Mouse (Mus musculus) heart, embryonic 13.5 days (tissue): ENCODE measurements at regions not wholly inside any gene's neighbourhood (a gene's known extent, or its start where the extent isn't known, plus 50 kb on each side); places are given as distances from the start of the nearest gene placed in this dataset.

Experiments used
- ATAC-seq: fragments of 200-750 bp; cut with Nextera tagmentation; 2 replicates; pipeline ENCODE4 v1.8.0; 2017; ENCODE audit warnings: moderate TSS enrichment; ENCODE audit not compliant: insufficient number of reproducible peaks, low FRiP score, low TSS enrichment; ENCODE audit errors: extremely low read depth
- H3K27ac ChIP-seq: fragments of 300-500 bp; sonication (generic); replicated peaks from 2 replicates; pipeline ENCODE4 v1.5.1; 2015; ENCODE audit warnings: moderate library complexity, mild to moderate bottlenecking, inconsistent platforms
- H3K27me3 ChIP-seq: fragments of 300-500 bp; sonication (generic); replicated peaks from 2 replicates; pipeline ENCODE4 v1.6.1; 2015; ENCODE audit warnings: mild to moderate bottlenecking, inconsistent platforms
- H3K36me3 ChIP-seq: fragments of 300-500 bp; sonication (generic); 2 replicates; pipeline ENCODE4 v1.6.1; 2015; ENCODE audit warnings: mild to moderate bottlenecking, inconsistent platforms
- H3K4me1 ChIP-seq: fragments of 300-500 bp; sonication (generic); 2 replicates; pipeline ENCODE4 v1.6.1; 2015; ENCODE audit warnings: inconsistent platforms
- H3K4me2 ChIP-seq: fragments of 300-500 bp; sonication (generic); 2 replicates; pipeline ENCODE4 v1.6.1; 2015; ENCODE audit warnings: inconsistent platforms, mild to moderate bottlenecking, moderate library complexity
- H3K4me3 ChIP-seq: fragments of 300-500 bp; sonication (generic); 2 replicates; pipeline ENCODE4 v1.5.1; 2015; ENCODE audit warnings: moderate library complexity, mild to moderate bottlenecking, inconsistent platforms
- H3K9ac ChIP-seq: fragments of 300-500 bp; sonication (generic); 2 replicates; pipeline ENCODE4 v1.6.1; 2015; ENCODE audit warnings: inconsistent platforms, mild to moderate bottlenecking, moderate library complexity
- H3K9me3 ChIP-seq: fragments of 300-500 bp; sonication (generic); 2 replicates; pipeline ENCODE4 v1.6.1; 2016; ENCODE audit warnings: inconsistent platforms
- WGBS: fragments of 180-500 bp; shearing (Covaris S2); methylation state at CpG from one replicate; pipeline ENCODE4 v1.1.7; 2015; ENCODE audit warnings: mixed read lengths; 5-methylcytosine and 5-hydroxymethylcytosine counted together

- H3K27ac ChIP-seq, result no peak overlapping the region
- no peak overlapping the region for H3K4me2 ChIP-seq
- H3K36me3 ChIP-seq, result no peaks in the 10 kb centered on the region
- no peak overlapping the region for H3K4me3 ChIP-seq
- ATAC-seq, result no peak
- H3K9ac ChIP-seq, result no peak overlapping the region
- H3K9me3 ChIP-seq, result no peaks in the 10 kb centered on the region
- H3K4me1 ChIP-seq, result no peaks in the 10 kb centered on the region
- no peaks in the 10 kb centered on the region for H3K27me3 ChIP-seq
Measured at GRCm38 (mm10) chr4:71409867-71410266, 347.9 kb downstream of the Gm11232 start.

- ATAC-seq, result no peak
- 66% methylated on average over 1 of the region's 1 CpGs for WGBS
Measured at GRCm38 (mm10) chr4:71390444-71390843, 367.3 kb downstream of the Gm11232 start.

GRCm38 (mm10) chr4:71369276-71369675 lies 388.5 kb downstream of the Gm11232 start:
- Histone ChIP-seq H3K4me3 (no peak overlapping the region), H3K9me3 (no peaks in the 10 kb centered on the region), H3K4me1 (no peaks in the 10 kb centered on the region), H3K9ac (no peak overlapping the region), H3K4me2 (no peak overlapping the region), H3K36me3 (no peaks in the 10 kb centered on the region), H3K27ac (no peak overlapping the region), H3K27me3 (no peaks in the 10 kb centered on the region)
- no peak for ATAC-seq
- WGBS, result 80% methylated on average over 5 of the region's 5 CpGs

More at GRCm38 (mm10) chr4:71390444-71390843, 367.3 kb downstream of the Gm11232 start:
- no peak overlapping the region for H3K9ac ChIP-seq
- H3K36me3 ChIP-seq, result no peaks in the 10 kb centered on the region
- no peak overlapping the region for H3K4me3 ChIP-seq
- no peak overlapping the region for H3K27ac ChIP-seq
- H3K9me3 ChIP-seq, result no peaks in the 10 kb centered on the region
- H3K4me1 ChIP-seq, result no peaks in the 10 kb centered on the region
- H3K4me2 ChIP-seq, result no peak overlapping the region
- no peaks in the 10 kb centered on the region for H3K27me3 ChIP-seq

- 67% methylated on average over 1 of the region's 1 CpGs for WGBS
- no peak overlapping the region for H3K4me2 ChIP-seq
- ATAC-seq, result no peak
Measured at GRCm38 (mm10) chr4:71363761-71364160, 394.0 kb downstream of the Gm11232 start.

GRCm38 (mm10) chr4:71357626-71358025 lies 400.1 kb downstream of the Gm11232 start:
- 63% methylated on average over 1 of the region's 1 CpGs for WGBS
- no peak overlapping the region for H3K4me3 ChIP-seq
- H3K27ac ChIP-seq, result no peak overlapping the region
- ATAC-seq, result no peak
- H3K4me1 ChIP-seq, result no peaks in the 10 kb centered on the region
- no peak overlapping the region for H3K4me2 ChIP-seq
- no peaks in the 10 kb centered on the region for H3K27me3 ChIP-seq
- H3K9ac ChIP-seq, result no peak overlapping the region
- no peaks in the 10 kb centered on the region for H3K36me3 ChIP-seq
- H3K9me3 ChIP-seq, result peaks cover 5% of the 10 kb centered on the region; the same call in 1 of the 2 replicates

More at GRCm38 (mm10) chr4:71363761-71364160, 394.0 kb downstream of the Gm11232 start:
- Histone ChIP-seq H3K9me3 (no peaks in the 10 kb centered on the region), H3K27me3 (no peaks in the 10 kb centered on the region), H3K4me1 (no peaks in the 10 kb centered on the region), H3K36me3 (no peaks in the 10 kb centered on the region), H3K4me3 (no peak overlapping the region), H3K9ac (no peak overlapping the region), H3K27ac (no peak overlapping the region)

- no peak overlapping the region for H3K27ac ChIP-seq
- 78% methylated on average over 1 of the region's 1 CpGs for WGBS
- H3K9me3 ChIP-seq, result peaks cover 5% of the 10 kb centered on the region; the same call in 1 of the 2 replicates
- H3K4me3 ChIP-seq, result no peak overlapping the region
- H3K9ac ChIP-seq, result no peak overlapping the region
- no peak overlapping the region for H3K4me2 ChIP-seq
- no peaks in the 10 kb centered on the region for H3K4me1 ChIP-seq
- no peaks in the 10 kb centered on the region for H3K36me3 ChIP-seq
- no peak for ATAC-seq
- H3K27me3 ChIP-seq, result no peaks in the 10 kb centered on the region
Measured at GRCm38 (mm10) chr4:71356714-71357113, 401.1 kb downstream of the Gm11232 start.

- H3K9ac ChIP-seq, result no peak overlapping the region
- H3K27me3 ChIP-seq, result no peaks in the 10 kb centered on the region
- H3K9me3 ChIP-seq, result peaks cover 5% of the 10 kb centered on the region; the same call in 1 of the 2 replicates
- H3K4me1 ChIP-seq, result no peaks in the 10 kb centered on the region
- no peak overlapping the region for H3K27ac ChIP-seq
- no peak overlapping the region for H3K4me2 ChIP-seq
- H3K4me3 ChIP-seq, result no peak overlapping the region
- 58% methylated on average over 1 of the region's 1 CpGs for WGBS
- no peak for ATAC-seq
- no peaks in the 10 kb centered on the region for H3K36me3 ChIP-seq
Measured at GRCm38 (mm10) chr4:71356310-71356709, 401.5 kb downstream of the Gm11232 start.

- no peak for ATAC-seq
- peaks cover 5% of the 10 kb centered on the region; the same call in 1 of the 2 replicates for H3K9me3 ChIP-seq
Measured at GRCm38 (mm10) chr4:71351880-71352279, 405.9 kb downstream of the Gm11232 start.

GRCm38 (mm10) chr4:71343068-71343467 lies 414.7 kb downstream of the Gm11232 start:
- H3K27ac ChIP-seq, result no peak overlapping the region
- no peak overlapping the region for H3K9ac ChIP-seq
- no peak overlapping the region for H3K4me2 ChIP-seq
- no peaks in the 10 kb centered on the region for H3K4me1 ChIP-seq
- no peak for ATAC-seq
- H3K4me3 ChIP-seq, result no peak overlapping the region
- H3K9me3 ChIP-seq, result no peaks in the 10 kb centered on the region
- no peaks in the 10 kb centered on the region for H3K27me3 ChIP-seq
- no peaks in the 10 kb centered on the region for H3K36me3 ChIP-seq
- WGBS, result 77% methylated on average over 3 of the region's 3 CpGs

More at GRCm38 (mm10) chr4:71351880-71352279, 405.9 kb downstream of the Gm11232 start:
- Histone ChIP-seq H3K36me3 (no peaks in the 10 kb centered on the region), H3K4me3 (no peak overlapping the region), H3K9ac (no peak overlapping the region), H3K4me2 (no peak overlapping the region), H3K4me1 (no peaks in the 10 kb centered on the region), H3K27ac (no peak overlapping the region), H3K27me3 (no peaks in the 10 kb centered on the region)
- WGBS, result 70% methylated on average over 2 of the region's 2 CpGs

- Histone ChIP-seq H3K4me2 (no peak overlapping the region), H3K27ac (no peak overlapping the region), H3K36me3 (no peaks in the 10 kb centered on the region), H3K9me3 (no peaks in the 10 kb centered on the region), H3K4me1 (no peaks in the 10 kb centered on the region), H3K4me3 (no peak overlapping the region), H3K9ac (no peak overlapping the region), H3K27me3 (no peaks in the 10 kb centered on the region)
- ATAC-seq, result no peak
- WGBS, result 49% methylated on average over 1 of the region's 1 CpGs
Measured at GRCm38 (mm10) chr4:71338582-71338981, 419.2 kb downstream of the Gm11232 start.

GRCm38 (mm10) chr4:71332672-71333071 lies 425.1 kb downstream of the Gm11232 start:
- 56% methylated on average over 3 of the region's 3 CpGs for WGBS
- Histone ChIP-seq H3K9me3 (no peaks in the 10 kb centered on the region), H3K36me3 (no peaks in the 10 kb centered on the region), H3K27ac (no peak overlapping the region), H3K4me2 (no peak overlapping the region), H3K4me3 (no peak overlapping the region), H3K27me3 (no peaks in the 10 kb centered on the region), H3K9ac (no peak overlapping the region), H3K4me1 (no peaks in the 10 kb centered on the region)
- no peak for ATAC-seq

- H3K27me3 ChIP-seq, result no peaks in the 10 kb centered on the region
- no peak overlapping the region for H3K9ac ChIP-seq
- no peak overlapping the region for H3K4me3 ChIP-seq
- WGBS, result 70% methylated on average over 4 of the region's 4 CpGs
- H3K27ac ChIP-seq, result no peak overlapping the region
- H3K4me2 ChIP-seq, result no peak overlapping the region
- H3K4me1 ChIP-seq, result no peaks in the 10 kb centered on the region
- H3K36me3 ChIP-seq, result no peaks in the 10 kb centered on the region
- ATAC-seq, result no peak
- no peaks in the 10 kb centered on the region for H3K9me3 ChIP-seq
Measured at GRCm38 (mm10) chr4:71332018-71332417, 425.7 kb downstream of the Gm11232 start.
